ENCODE assay signal across 8 mouse cellular contexts in genomic region chr1:60179932-60180783, GRCm38 (mm10). TPM values are rescaled to one million over a fixed set of nuclear protein-coding genes. Genes with fewer than 3 reads are reported as not detected.
DNase-seq lines count a peak whose midpoint lies in the region; ATAC-seq and TF ChIP-seq lines count a peak whose summit lies in the region.

Gene Nbeal1, plus strand, starts transcription at chr1:60180599.

- peaks cover 18% of the 10 kb centered on the region for H3K4me1 ChIP-seq in erythroblast, embryonic 14.5 days (ENCODE audit: control insufficient read depth)
- H3K4me1 ChIP-seq in heart, embryonic 11.5 days (ENCODE audit: control insufficient read depth, insufficient read depth, low read length): no peaks in the 10 kb centered on the region
- H3K4me1 ChIP-seq in kidney, embryonic 16.5 days (ENCODE audit: insufficient read depth, low read length): peaks cover 9% of the 10 kb centered on the region
- H3K4me1 ChIP-seq in liver, adult 2 months (ENCODE audit: control insufficient read depth, insufficient read depth, low read length): peaks cover 8% of the 10 kb centered on the region

- peak; percentile 98 for ATAC-seq in heart, embryonic 11.5 days (replicated peaks; ENCODE audit: insufficient number of reproducible peaks, low FRiP score, low TSS enrichment)
- peak; percentile 99 for ATAC-seq in kidney, embryonic 16.5 days (ENCODE audit: low FRiP score, low TSS enrichment)

- under 1% methylated on average over 65 of the region's 74 CpGs for WGBS in heart, embryonic 11.5 days (ENCODE audit: insufficient replicate concordance)
- under 1% methylated on average over 65 of the region's 74 CpGs for WGBS in kidney, embryonic 16.5 days
- WGBS in liver, adult 2 months: under 1% methylated on average over 58 of the region's 74 CpGs

- DNase-seq in brain, embryonic 14.5 days (ENCODE audit: low read depth): peak; percentile 99
- peak; percentile 90 for DNase-seq in liver, adult 2 months (ENCODE audit: extremely low read depth, low read depth, low spot score)
- DNase-seq in splenic B cell, adult 2 months (ENCODE audit: low read depth, low spot score): peak; percentile 98

- TF ChIP-seq POLR2A in brain, embryonic 14.5 days (IDR thresholded peaks at IDR 0.05; ENCODE audit: borderline replicate concordance, extremely low read depth, insufficient read depth, insufficient read length, poor library complexity, severe bottlenecking): peak; percentile 87
- TF ChIP-seq POLR2A in liver, adult 2 months (IDR thresholded peaks at IDR 0.05; ENCODE audit: extremely low read depth, insufficient read depth, low read length): peak; percentile 70
- peak; percentile 80 for TF ChIP-seq POLR2A in myocyte (IDR thresholded peaks at IDR 0.05; ENCODE audit: insufficient read length, low read depth)

- peak within 1 kb of the TSS; percentile 97 for H3K27ac ChIP-seq in heart, embryonic 11.5 days (ENCODE audit: low read depth, low read length)
- H3K27ac ChIP-seq in kidney, embryonic 16.5 days (ENCODE audit: low read length): peak within 1 kb of the TSS; percentile 96
- peak within 1 kb of the TSS; percentile 91 for H3K27ac ChIP-seq in liver, adult 2 months (replicated peaks; ENCODE audit: insufficient read depth, low read depth, low read length)

- H3K27me3 ChIP-seq in C2C12 (ENCODE audit: control insufficient read depth, insufficient read depth, insufficient read length): no peaks in the 10 kb centered on the region
- H3K27me3 ChIP-seq in erythroblast, embryonic 14.5 days (ENCODE audit: control insufficient read depth): no peaks in the 10 kb centered on the region
- no peaks in the 10 kb centered on the region for H3K27me3 ChIP-seq in heart, embryonic 11.5 days (ENCODE audit: control insufficient read depth, insufficient read depth, low read length)
- H3K27me3 ChIP-seq in kidney, embryonic 16.5 days (ENCODE audit: insufficient read depth, low read length): no peaks in the 10 kb centered on the region
- H3K27me3 ChIP-seq in liver, adult 2 months (ENCODE audit: control insufficient read depth, insufficient read depth, low read length): no peaks in the 10 kb centered on the region
- H3K27me3 ChIP-seq in myocyte (ENCODE audit: control insufficient read depth, insufficient read depth, insufficient read length): no peaks in the 10 kb centered on the region
- no peaks in the 10 kb centered on the region for H3K27me3 ChIP-seq in splenic B cell, adult 2 months (ENCODE audit: control insufficient read depth, insufficient read depth, low read length, poor library complexity, severe bottlenecking)

- TF ChIP-seq CTCF in C2C12 (IDR thresholded peaks at IDR 0.05; ENCODE audit: control insufficient read depth, insufficient read depth, insufficient read length): no peak
- peak; percentile 32; the same call in 1 of the 2 replicates for TF ChIP-seq CTCF in brain, embryonic 14.5 days (IDR thresholded peaks at IDR 0.05; ENCODE audit: borderline replicate concordance, extremely low read depth, insufficient read depth, insufficient read length)
- peak; percentile 32 for TF ChIP-seq CTCF in liver, adult 2 months (IDR thresholded peaks at IDR 0.05; ENCODE audit: low read depth, low read length)

- H3K79me2 ChIP-seq in C2C12 (ENCODE audit: control insufficient read depth, insufficient read depth) (peaks cover 32% of the 10 kb centered on the region), myocyte (ENCODE audit: control insufficient read depth, insufficient read depth) (peaks cover 23% of the 10 kb centered on the region)
- no peaks in the 10 kb centered on the region; the same call in 1 of the 2 replicates for H3K79me2 ChIP-seq in liver, adult 2 months (ENCODE audit: control insufficient read depth, insufficient read depth, low read length)

- peaks cover 5% of the 10 kb centered on the region for H3K79me3 ChIP-seq in C2C12 (ENCODE audit: low read depth)

- H3K4me2 ChIP-seq in heart, embryonic 11.5 days: peak within 1 kb of the TSS; percentile 64
- peak within 1 kb of the TSS; percentile 60 for H3K4me2 ChIP-seq in kidney, embryonic 16.5 days (replicated peaks; ENCODE audit: low read depth, low read length)
- H3K4me2 ChIP-seq in myocyte (ENCODE audit: low read depth): peak within 1 kb of the TSS; percentile 91

- H3K9me3 ChIP-seq in erythroblast, embryonic 14.5 days (ENCODE audit: control insufficient read depth, low read length): no peaks in the 10 kb centered on the region
- no peaks in the 10 kb centered on the region for H3K9me3 ChIP-seq in heart, embryonic 11.5 days (replicated peaks; ENCODE audit: control insufficient read depth, low read length)
- no peaks in the 10 kb centered on the region for H3K9me3 ChIP-seq in kidney, embryonic 16.5 days (ENCODE audit: low read length)

- H3K4me3 ChIP-seq in C2C12 (ENCODE audit: insufficient read depth, poor library complexity, severe bottlenecking) (peak within 1 kb of the TSS; percentile 80), myocyte (peak within 1 kb of the TSS; percentile 85)
- peak within 1 kb of the TSS; percentile 86 for H3K4me3 ChIP-seq in erythroblast, embryonic 14.5 days (replicated peaks)
- peak within 1 kb of the TSS; percentile 79 for H3K4me3 ChIP-seq in heart, embryonic 11.5 days (ENCODE audit: low read depth, low read length)
- H3K4me3 ChIP-seq in kidney, embryonic 16.5 days (ENCODE audit: low read length): peak within 1 kb of the TSS; percentile 75
- peak within 1 kb of the TSS; percentile 96 for H3K4me3 ChIP-seq in liver, adult 2 months (ENCODE audit: insufficient read depth, low read depth, low read length)

- H3ac ChIP-seq in C2C12 (ENCODE audit: control insufficient read depth, insufficient read length, low read depth): peak within 1 kb of the TSS; percentile 77
- peak within 1 kb of the TSS; percentile 12 for H3ac ChIP-seq in myocyte (ENCODE audit: control insufficient read depth, insufficient read length)

- H3K36me3 ChIP-seq in C2C12 (ENCODE audit: control insufficient read depth, insufficient read depth) (peaks cover 10% of the 10 kb centered on the region), myocyte (ENCODE audit: control insufficient read depth, insufficient read depth) (no peaks in the 10 kb centered on the region)
- H3K36me3 ChIP-seq in erythroblast, embryonic 14.5 days (ENCODE audit: control insufficient read depth): no peaks in the 10 kb centered on the region
- no peaks in the 10 kb centered on the region for H3K36me3 ChIP-seq in heart, embryonic 11.5 days (ENCODE audit: control insufficient read depth, insufficient read depth, low read length)
- 0 out of 2 replicates have a peak, but pooled peaks cover 2% of the 10 kb centered on the region for H3K36me3 ChIP-seq in kidney, embryonic 16.5 days (ENCODE audit: insufficient read depth, low read length)
- H3K36me3 ChIP-seq in liver, adult 2 months (ENCODE audit: control insufficient read depth, insufficient read depth, low read length): peaks cover 8% of the 10 kb centered on the region
- no peaks in the 10 kb centered on the region for H3K36me3 ChIP-seq in splenic B cell, adult 2 months (ENCODE audit: control insufficient read depth, insufficient read depth, low read length, poor library complexity, severe bottlenecking)

- peak within 1 kb of the TSS; percentile 92 for H3K9ac ChIP-seq in heart, embryonic 11.5 days (ENCODE audit: low read depth, low read length)
- peak within 1 kb of the TSS; percentile 90 for H3K9ac ChIP-seq in kidney, embryonic 16.5 days (replicated peaks; ENCODE audit: low read length)
- H3K9ac ChIP-seq in liver, adult 2 months (ENCODE audit: low read depth, low read length): peak within 1 kb of the TSS; percentile 90

TF ChIP-seq in C2C12, 6 proteins besides CTCF, POLR2A, EP300 and RAD21:
- TF ChIP-seq MYOD1 (IDR thresholded peaks at IDR 0.05; ENCODE audit: control insufficient read depth, insufficient read length, low read depth) (no peak), MAX (IDR thresholded peaks at IDR 0.05) (no peak), CEBPB (IDR thresholded peaks at IDR 0.05; ENCODE audit: low read depth) (no peak)

TF ChIP-seq in myocyte, 11 proteins besides CTCF, POLR2A, EP300 and RAD21:
- TF ChIP-seq MYOG (IDR thresholded peaks at IDR 0.05; ENCODE audit: control insufficient read depth in 1 of 3, insufficient read depth in 1 of 3, insufficient read length in 2 of 3, low read depth in 2 of 3) (peak in 1 of 3 experiments; percentile 57), USF1 (IDR thresholded peaks at IDR 0.05; ENCODE audit: low read depth) (no peak), POLR2AphosphoS2 (IDR thresholded peaks at IDR 0.05; ENCODE audit: insufficient read length, low read depth) (peak; percentile 96)

RNA-seq across cellular contexts. Expression of gene Nbeal1, which starts in this region (rescaled TPM):
- polyA plus RNA-seq in C2C12 (2012; fragmentation: generic; extraction: Trizol) (0.78 TPM), myocyte (2012; fragmentation: generic; extraction: Trizol) (1.2 TPM)
- polyA plus RNA-seq in brain, embryonic 14.5 days (2012; rRNA removed): 7.5 and 8.5 TPM in 2 replicates
- polyA plus RNA-seq in erythroblast, embryonic 14.5 days (2012): 0.01 and 0.02 TPM in 2 replicates
- 9.0 and 10.1 TPM in 2 replicates for polyA plus RNA-seq in heart, embryonic 11.5 days (2014; fragmentation: Nextera tagmentation; extraction: Ambion mirVana)
- polyA plus RNA-seq in kidney, embryonic 16.5 days (2015; fragmentation: Nextera tagmentation; extraction: Ambion mirVana): 6.4 and 9.2 TPM in 2 replicates
- total RNA-seq in liver, adult 2 months (2014; rRNA removed): 33.0 and 38.1 TPM in 2 replicates
- 1.2 and 1.4 TPM in 2 replicates for polyA plus RNA-seq in liver, adult 2 months (2012; rRNA removed)

Comparison
In these comparisons a context has a peak if more than half of its experiments do, and no peak if none do; other contexts are left out.
1. Peak in every context shown above with its lines: DNase-seq, ATAC-seq, H3K4me3 ChIP-seq and H3K27ac ChIP-seq.